Mouse (Mus musculus) ovary, adult 10 weeks (tissue): ENCODE results near the gene Olfr56. TPM values are rescaled to one million over a fixed set of nuclear protein-coding genes. Genes with fewer than 3 reads are reported as not detected.

Source experiments
- polyA plus RNA-seq: library from polyadenylated mRNA; stranded (reverse); fragments of 350-450 nt; fragmentation: Illumina TruSeq; extraction: RNeasy Lipid Tissue Mini Kit (QIAGEN cat#74804); gene quantifications from one replicate; pipeline ENCODE4 v1.2.3, GENCODE M21; 2014

Gene Olfr56
- polyA plus RNA-seq = 1.6 TPM

GRCm38 (mm10) chr11:48978240-48978939, at the start of gene Olfr56:
TSS of gene Olfr56 (plus strand) at chr11:48978889.

GRCm38 (mm10) chr11:48946090-48946489, 32.6 kb upstream of the Olfr56 start, which contains the start of gene Psme2b:
TSS of gene Psme2b (minus strand) at chr11:48946190.

GRCm38 (mm10) chr11:48979251-48979650, 562 bp downstream of the Olfr56 start, which contains the start of gene 9930111J21Rik1:
TSS of gene 9930111J21Rik1 (minus strand) at chr11:48979398.

GRCm38 (mm10) chr11:48991740-48992520, 13.2 kb downstream of the Olfr56 start, which contains the start of gene Gm12185:
TSS of gene Gm12185 (minus strand) at chr11:48992226.

GRCm38 (mm10) chr11:48994018-48994417, 15.3 kb downstream of the Olfr56 start, which contains the start of gene Tgtp1:
TSS of gene Tgtp1 (minus strand) at chr11:48994172.

GRCm38 (mm10) chr11:49051093-49051891, 72.6 kb downstream of the Olfr56 start, which contains the start of gene 9930111J21Rik2:
TSS of gene 9930111J21Rik2 (minus strand) at chr11:49051242.

GRCm38 (mm10) chr11:49063713-49064469, 85.2 kb downstream of the Olfr56 start, which contains the start of gene Tgtp2:
TSS of gene Tgtp2 (minus strand) at chr11:49064206.

GRCm38 (mm10) chr11:49076001-49076757, 97.5 kb downstream of the Olfr56 start, which contains the start of gene Ifi47:
TSS of gene Ifi47 (plus strand) at chr11:49076587.

GRCm38 (mm10) chr11:49114774-49115173, 136.1 kb downstream of the Olfr56 start, which contains the start of gene Olfr1396:
TSS of gene Olfr1396 (minus strand) at chr11:49114874.

GRCm38 (mm10) chr11:49141974-49142373, 163.3 kb downstream of the Olfr56 start, which contains the start of gene Olfr1395:
TSS of gene Olfr1395 (plus strand) at chr11:49142274.

GRCm38 (mm10) chr11:49154077-49154476, 175.4 kb downstream of the Olfr56 start, which contains the start of gene Olfr1394:
TSS of gene Olfr1394 (plus strand) at chr11:49154377.

Other genes with a start within 250 kb of the Olfr56 start
- gene Rack1, start 178.6 kb upstream of the Olfr56 start, polyA plus RNA-seq = 195 TPM
- 11.2 TPM for gene Trim41, start 161.5 kb upstream of the Olfr56 start, polyA plus RNA-seq
- gene Trim7, start 152.7 kb upstream of the Olfr56 start, polyA plus RNA-seq = 6.8 TPM
- 16.1 TPM for gene Gm12184, start 152.2 kb upstream of the Olfr56 start, polyA plus RNA-seq
- 57.7 TPM for gene Irgm1, start 107.2 kb upstream of the Olfr56 start, polyA plus RNA-seq
- gene Gm5431, start 76.7 kb upstream of the Olfr56 start, polyA plus RNA-seq = 2.1 TPM
- 0.68 TPM for gene Psme2b, start 32.7 kb upstream of the Olfr56 start, polyA plus RNA-seq
- gene 9930111J21Rik1, start 509 bp downstream of the Olfr56 start, polyA plus RNA-seq = 2.4 TPM
- 0.83 TPM for gene Gm12185, start 13.3 kb downstream of the Olfr56 start, polyA plus RNA-seq
- 10.0 TPM for gene Tgtp1, start 15.3 kb downstream of the Olfr56 start, polyA plus RNA-seq
- 14.9 TPM for gene 9930111J21Rik2, start 72.4 kb downstream of the Olfr56 start, polyA plus RNA-seq
- 21.7 TPM for gene Tgtp2, start 85.3 kb downstream of the Olfr56 start, polyA plus RNA-seq
- gene Ifi47, start 97.7 kb downstream of the Olfr56 start, polyA plus RNA-seq = 19.0 TPM
- gene Olfr1396, start 136.0 kb downstream of the Olfr56 start, polyA plus RNA-seq = 0.20 TPM
- not detected for gene Olfr1395, start 163.4 kb downstream of the Olfr56 start, polyA plus RNA-seq
- gene Olfr1394, start 175.5 kb downstream of the Olfr56 start, polyA plus RNA-seq = not detected
- gene Btnl9, start 208.3 kb downstream of the Olfr56 start, polyA plus RNA-seq = 5.2 TPM
- 234 TPM for gene Zfp62, start 224.4 kb downstream of the Olfr56 start, polyA plus RNA-seq